Mouse (Mus musculus) megakaryocyte, adult 5-6 weeks (primary cell): ENCODE results near the gene Atrnl1. TPM values are rescaled to one million over a fixed set of nuclear protein-coding genes. Genes with fewer than 3 reads are reported as not detected.

ENCODE experiments used
- ATAC-seq: 2 replicates; pipeline ENCODE4 v1.8.0; 2016; ENCODE audit warnings: mild to moderate bottlenecking, inconsistent platforms; ENCODE audit not compliant: poor library complexity, severe bottlenecking
- total RNA-seq, 2 experiments: library from RNA; stranded (forward) in 1 of 2; stranded (reverse) in 1 of 2; fragments of 153-499, 151-499 nt in 1 of 2; fragments of 221-1000, 200-1000 nt in 1 of 2; gene quantifications; 2 replicates each; pipeline versions ENCODE4 v1.2.3 to v1.2.4; 2015 to 2017

Atrnl1 gene
- total RNA-seq, 2 experiments from 2014 or later = 29.6 to 39.2 TPM

DNA sequence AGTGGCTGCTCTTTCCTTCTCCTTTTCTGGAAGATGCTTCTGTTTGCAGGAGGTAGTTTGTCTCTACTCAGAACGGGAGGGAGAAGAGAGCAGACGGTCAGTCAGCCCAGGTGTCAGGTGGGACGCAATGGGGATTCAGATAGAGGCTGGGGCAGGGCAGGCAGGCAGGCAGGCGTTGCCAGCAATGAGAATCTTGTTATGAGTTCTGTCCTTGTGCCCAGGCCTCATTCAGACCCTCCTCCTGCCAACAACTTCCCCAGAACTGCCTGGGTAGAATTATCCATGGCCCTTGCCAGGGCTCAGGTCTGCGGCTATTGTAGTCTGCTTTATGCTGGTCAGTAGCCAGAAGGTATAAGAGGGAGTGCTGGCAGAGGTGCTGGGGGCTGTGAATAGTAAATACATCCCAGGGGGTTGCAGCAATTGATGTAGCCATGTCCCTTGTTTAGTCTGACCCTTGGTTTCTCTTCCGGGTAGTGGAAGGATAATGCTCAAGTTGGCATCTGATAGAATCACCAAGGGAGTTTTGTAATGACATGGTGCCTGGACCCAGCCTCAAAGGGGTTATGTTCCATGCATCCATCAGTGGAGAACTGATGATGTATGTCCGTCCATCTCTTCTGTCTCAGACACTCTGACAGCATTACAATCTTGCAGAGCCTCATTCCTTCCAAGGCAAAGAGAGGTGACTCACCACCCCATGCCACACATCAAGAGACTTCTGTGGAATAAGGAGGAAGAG lies 554.2 kb downstream of the Atrnl1 start:
- no peak for ATAC-seq

GRCm38 (mm10) chr19:58165635-58166015 lies 554.8 kb downstream of the Atrnl1 start:
- ATAC-seq = no peak

DNA sequence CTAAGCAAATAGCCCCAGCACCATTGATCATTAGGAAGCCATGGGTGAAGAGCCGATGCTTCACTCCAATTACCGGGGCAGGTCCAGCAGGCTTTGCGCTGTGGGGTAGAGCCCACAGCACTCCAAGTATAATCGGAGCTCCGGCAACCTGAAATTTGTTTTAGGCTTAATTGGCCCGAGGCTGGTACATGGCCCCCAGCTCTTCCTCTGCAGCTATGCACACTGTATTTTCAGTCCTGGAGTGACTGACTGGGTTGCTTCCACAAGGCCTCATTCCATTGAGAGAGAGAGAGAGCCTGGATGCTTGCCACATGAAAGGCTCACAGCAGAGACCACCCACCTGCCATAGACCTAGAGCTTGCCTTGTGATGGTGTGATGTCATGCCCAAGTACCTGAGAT lies 555.3 kb downstream of the Atrnl1 start:
- ATAC-seq = no peak

DNA sequence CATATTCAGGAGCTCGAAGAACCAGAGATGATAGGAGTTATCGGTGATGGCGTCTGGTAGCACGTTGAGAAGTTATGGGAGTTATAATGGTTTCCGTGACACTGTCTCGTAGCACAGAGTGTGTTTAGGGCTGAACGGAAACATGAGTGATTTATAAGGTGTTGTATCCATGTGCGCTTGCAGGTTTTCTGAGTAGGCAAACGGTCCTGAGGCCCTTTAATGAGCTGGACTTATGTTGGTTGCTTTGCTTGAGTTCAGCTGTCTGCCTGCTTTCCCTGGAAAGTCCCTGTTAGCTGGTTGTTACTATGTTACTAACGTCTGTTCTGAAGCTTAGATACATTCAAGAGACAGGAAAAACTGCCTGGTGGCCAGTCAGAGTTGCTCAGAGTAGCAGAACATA lies 567.6 kb downstream of the Atrnl1 start:
- no peak for ATAC-seq

- ATAC-seq = no peak
Measured at GRCm38 (mm10) chr19:58180773-58181172, 569.9 kb downstream of the Atrnl1 start.

Other genes starting within 250 kb of the Atrnl1 start
- 2.1 and 3.9 TPM in 2 replicates for gene Trub1, start 158.1 kb upstream of the Atrnl1 start, total RNA-seq (2015)
- gene Trub1, start 158.1 kb upstream of the Atrnl1 start, total RNA-seq (2017) = 3.5 and 3.6 TPM in 2 replicates